Mouse (Mus musculus) thymus, postnatal 14 days (tissue): ENCODE results near the gene Cdhr5.

Experiments used
- DNase-seq: peaks from one replicate; pipeline ENCODE4 v3.0.0; 2021

Gene Cdhr5

GRCm38 (mm10) chr7:141276546-141276945 is at the start of gene Cdhr5:
Gene Cdhr5 (minus strand): TSS chr7:141276786.
- no peak for DNase-seq

DNA sequence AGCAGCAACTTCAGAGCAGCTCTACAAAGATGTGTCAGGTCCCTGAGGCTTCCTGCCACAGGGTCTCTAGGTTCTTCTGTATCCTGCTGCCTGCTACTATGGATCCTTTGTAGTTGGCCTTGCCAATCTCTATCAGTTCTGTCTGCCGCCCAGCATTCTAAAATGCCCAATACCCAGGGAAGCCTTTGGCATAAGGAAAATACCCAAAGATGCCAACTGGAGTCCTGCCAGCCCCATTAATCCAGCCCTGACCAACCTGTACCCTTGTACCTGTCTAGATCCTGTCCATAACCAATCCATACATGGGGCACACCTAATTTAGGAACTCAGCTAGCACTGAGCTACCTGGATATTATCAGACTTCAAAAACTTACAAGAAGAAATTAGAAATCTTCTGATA is 48.1 kb upstream of the Cdhr5 start:
- DNase-seq, result no peak

- no peak for DNase-seq
Observed at GRCm38 (mm10) chr7:141319446-141319845, 42.9 kb upstream of the Cdhr5 start.

DNA sequence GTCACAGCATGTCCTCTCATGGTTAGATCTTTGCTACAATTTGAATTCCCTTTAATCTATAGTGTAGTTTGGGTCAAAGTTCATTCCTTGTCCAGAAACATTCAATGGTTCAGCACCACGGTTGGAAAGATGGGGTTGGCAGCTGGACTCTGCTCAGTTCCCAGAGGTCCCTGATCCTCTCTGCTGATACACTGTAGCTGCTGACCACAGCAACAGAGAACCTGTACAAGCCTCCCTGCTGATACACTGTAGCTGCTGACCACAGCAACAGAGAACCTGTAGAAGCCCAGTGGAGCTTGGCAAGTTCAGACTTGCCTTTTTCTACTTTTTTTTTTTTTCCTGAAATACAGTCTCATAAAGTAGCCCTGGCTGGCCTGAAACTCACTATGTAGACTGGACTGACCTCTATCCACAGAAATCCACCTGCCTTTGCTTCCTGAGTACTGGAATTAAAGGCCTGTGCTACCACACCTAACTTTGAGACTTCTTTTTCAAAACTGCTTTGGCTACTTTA is 41.1 kb upstream of the Cdhr5 start:
- no peak for DNase-seq

GRCm38 (mm10) chr7:141315974-141316373 is 39.4 kb upstream of the Cdhr5 start:
- DNase-seq, result peak; percentile 74

DNA sequence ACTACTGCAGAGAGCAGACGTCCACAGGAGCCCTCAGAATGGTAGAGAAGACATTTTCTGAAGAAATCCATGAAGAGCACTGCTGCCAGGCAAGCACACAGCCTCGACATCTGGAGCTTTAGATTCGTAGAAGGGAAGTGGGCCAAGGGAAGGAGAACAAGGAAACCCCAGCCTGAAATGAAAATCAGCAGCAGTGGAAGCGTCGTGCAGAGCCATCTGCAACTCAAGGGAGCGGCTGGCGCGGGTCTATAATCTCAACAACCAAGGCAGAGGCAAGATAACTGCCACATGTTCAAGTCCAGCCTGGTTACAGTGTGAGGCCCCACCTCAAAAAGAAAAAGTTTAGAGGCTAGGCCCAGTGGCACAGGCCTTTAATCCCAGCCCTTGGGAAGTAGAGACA is 38.5 kb upstream of the Cdhr5 start:
- DNase-seq, result no peak

- no peak for DNase-seq
Observed at GRCm38 (mm10) chr7:141314416-141314815, 37.8 kb upstream of the Cdhr5 start.

DNA sequence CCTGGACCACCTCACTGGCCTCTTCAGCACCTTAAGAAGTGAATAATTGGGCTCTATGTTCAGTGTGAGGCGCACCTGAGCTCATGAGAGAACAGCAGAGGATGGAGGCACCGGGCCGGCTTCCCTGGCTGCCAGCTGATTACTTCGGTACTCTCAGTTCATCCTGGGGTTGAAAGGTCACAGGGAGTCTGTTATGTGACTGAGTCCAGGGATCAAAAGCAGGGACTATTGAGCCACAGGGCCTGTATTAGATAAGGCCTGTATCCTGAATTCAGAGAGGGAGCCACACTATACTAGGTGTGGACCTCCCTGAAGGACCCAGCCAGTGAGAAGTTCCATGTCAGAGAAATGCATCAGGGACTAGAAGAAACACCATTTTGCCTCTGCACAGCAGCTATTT is 28.0 kb upstream of the Cdhr5 start:
- DNase-seq, result no peak

DNA sequence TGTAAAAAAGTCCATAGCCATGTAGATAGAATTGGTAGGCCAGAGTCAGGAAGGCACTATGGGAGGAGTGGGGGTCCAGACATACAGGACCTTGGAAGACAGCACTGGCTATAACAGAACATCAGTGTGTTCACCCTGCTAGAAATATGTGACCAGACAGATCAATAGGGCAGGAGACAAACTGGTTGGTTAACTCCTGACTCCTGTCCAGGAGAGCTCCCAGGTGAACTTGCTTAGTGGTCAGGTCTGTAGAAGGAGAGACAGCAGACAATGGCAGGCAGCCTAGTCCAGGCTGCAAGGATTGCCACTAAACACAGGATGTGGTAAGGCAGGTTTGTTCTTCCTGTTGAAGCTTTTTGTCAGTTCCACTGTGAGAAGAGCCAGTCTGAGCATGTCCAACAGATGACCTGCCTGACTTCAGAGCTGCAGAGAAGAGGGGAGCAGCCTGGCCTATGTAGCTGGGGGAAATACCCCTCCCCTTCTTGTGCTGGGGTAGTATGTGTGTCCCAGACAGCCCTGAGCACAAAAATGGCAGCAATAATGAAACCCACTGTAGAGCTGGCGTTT is 26.2 kb upstream of the Cdhr5 start:
- peak; percentile 49 for DNase-seq

GRCm38 (mm10) chr7:141301386-141301785 is 24.8 kb upstream of the Cdhr5 start:
- no peak for DNase-seq

- no peak for DNase-seq
Observed at GRCm38 (mm10) chr7:141299175-141299574, 22.6 kb upstream of the Cdhr5 start.

DNA sequence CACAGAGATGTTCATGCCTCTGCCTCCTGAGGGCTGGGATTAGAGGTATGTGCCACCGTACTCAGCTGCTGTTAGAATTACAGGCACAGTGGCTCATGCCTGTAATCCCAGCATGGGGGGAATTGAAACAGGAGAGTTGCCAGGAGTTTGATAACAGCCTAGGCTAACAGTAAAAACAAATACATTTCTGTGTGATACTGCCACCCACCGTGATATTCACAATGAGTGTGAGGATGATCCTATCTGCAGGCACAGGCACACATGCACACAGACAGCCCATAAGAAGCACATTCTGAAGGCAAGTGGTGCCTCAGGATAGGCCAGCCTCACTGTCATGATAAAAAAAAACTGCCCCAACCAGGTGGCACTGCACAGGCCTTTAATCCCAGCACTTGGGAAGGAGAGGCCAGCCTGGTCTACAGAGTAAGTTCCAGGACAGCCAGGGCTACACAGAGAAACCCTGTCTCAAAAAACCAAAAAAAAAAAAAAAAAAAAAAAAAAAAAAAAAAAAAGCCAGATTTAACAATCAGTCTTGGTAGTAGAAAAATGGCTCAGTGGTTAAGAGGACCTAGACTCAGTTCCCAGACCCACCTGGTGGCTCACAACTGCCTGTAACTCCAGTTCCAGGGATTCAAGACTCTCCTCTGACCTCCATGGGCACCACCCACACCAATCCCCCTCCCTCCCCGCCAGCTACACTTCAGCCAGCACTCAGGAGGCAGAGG is 21.5 kb upstream of the Cdhr5 start:
- no peak for DNase-seq

DNA sequence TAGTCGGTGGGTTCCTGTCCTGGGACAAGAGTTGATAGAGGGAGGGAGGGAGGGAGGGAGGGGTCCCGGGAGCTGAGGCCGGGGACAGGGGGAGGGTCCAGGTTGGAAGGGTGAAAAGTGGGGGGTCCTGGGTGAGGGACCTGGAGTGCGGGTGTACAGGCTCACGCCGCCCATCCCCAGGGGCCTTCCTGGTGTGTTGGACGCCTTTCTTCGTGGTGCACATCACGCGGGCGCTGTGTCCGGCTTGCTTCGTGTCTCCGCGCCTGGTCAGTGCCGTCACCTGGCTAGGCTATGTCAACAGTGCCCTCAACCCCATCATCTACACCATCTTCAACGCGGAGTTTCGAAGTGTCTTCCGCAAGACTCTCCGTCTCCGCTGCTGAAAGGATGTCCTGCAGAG is 17.9 kb upstream of the Cdhr5 start:
- no peak for DNase-seq

DNA sequence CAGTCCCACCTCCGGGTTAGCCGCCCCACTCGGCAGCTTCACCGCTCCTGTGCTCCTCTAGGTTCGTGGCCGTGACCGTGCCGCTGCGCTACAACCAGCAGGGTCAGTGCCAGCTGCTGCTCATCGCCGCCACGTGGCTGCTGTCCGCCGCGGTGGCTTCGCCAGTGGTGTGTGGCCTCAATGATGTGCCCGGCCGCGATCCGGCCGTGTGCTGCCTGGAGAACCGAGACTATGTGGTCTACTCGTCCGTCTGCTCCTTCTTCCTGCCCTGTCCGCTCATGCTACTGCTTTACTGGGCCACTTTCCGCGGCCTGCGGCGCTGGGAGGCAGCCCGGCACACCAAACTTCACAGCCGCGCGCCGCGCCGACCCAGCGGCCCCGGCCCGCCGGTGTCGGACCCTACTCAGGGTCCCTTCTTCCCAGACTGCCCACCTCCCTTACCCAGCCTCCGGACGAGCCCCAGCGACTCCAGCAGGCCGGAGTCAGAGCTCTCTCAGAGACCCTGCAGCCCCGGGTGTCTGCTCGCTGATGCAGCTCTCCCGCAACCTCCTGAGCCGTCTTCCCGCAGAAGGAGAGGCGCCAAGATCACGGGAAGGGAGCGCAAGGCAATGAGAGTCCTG is 17.4 kb upstream of the Cdhr5 start:
- no peak for DNase-seq

GRCm38 (mm10) chr7:141292583-141293388 is 16.2 kb upstream of the Cdhr5 start:
- no peak for DNase-seq

DNA sequence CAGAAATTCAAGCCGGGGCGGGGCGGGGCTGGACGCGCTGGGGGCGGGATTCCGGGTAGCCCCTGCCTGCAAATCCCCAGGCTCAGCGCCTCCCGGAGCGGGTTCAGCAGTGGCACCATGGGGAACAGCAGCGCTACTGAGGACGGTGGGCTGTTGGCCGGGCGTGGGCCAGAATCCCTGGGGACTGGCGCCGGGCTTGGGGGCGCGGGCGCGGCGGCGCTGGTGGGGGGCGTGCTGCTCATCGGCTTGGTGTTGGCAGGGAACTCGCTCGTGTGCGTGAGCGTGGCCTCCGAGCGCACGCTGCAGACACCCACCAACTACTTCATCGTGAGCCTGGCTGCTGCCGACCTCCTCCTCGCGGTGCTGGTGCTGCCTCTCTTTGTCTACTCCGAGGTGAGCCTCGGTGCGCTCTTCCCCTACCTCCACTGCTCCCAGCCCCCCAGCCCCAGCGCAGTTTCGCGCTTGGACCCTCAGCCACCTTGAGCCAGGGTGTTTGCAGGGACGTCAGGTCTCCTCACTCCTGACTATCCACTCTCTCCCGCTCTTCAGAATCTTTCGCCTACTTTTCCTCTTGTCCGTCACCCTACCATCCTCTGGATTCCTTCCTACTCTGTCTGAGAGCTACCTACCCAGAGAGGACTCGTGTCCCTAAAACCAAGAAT is 15.5 kb upstream of the Cdhr5 start, which contains the start of gene Drd4:
Gene Drd4, plus strand, starts transcription at position 86 of the 662 bp plus-strand sequence.
- DNase-seq, result no peak

GRCm38 (mm10) chr7:141288042-141288441 is 11.5 kb upstream of the Cdhr5 start:
- DNase-seq, result no peak

DNA sequence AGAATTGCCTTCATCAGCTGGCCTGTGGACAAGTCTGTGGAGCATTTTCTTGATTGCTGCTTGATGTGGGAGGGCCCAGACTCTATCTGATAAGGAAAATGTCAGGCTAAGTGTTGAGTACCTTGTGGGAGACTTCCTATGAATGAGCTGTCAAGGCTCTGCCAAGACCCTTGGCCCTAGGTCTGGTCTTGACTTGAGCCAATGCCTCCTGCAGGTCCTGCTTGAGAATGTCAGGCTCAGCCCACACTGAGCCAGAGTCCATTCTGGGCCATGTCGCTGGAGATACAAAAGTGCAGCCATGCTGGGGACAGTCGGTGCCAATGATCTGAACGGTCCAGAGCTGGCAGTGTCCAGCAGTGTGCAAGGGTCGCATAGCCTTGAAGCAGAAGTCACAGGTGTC is 6.2 kb upstream of the Cdhr5 start:
- no peak for DNase-seq

GRCm38 (mm10) chr7:141281442-141281841 is 4.9 kb upstream of the Cdhr5 start:
- DNase-seq, result no peak

DNA sequence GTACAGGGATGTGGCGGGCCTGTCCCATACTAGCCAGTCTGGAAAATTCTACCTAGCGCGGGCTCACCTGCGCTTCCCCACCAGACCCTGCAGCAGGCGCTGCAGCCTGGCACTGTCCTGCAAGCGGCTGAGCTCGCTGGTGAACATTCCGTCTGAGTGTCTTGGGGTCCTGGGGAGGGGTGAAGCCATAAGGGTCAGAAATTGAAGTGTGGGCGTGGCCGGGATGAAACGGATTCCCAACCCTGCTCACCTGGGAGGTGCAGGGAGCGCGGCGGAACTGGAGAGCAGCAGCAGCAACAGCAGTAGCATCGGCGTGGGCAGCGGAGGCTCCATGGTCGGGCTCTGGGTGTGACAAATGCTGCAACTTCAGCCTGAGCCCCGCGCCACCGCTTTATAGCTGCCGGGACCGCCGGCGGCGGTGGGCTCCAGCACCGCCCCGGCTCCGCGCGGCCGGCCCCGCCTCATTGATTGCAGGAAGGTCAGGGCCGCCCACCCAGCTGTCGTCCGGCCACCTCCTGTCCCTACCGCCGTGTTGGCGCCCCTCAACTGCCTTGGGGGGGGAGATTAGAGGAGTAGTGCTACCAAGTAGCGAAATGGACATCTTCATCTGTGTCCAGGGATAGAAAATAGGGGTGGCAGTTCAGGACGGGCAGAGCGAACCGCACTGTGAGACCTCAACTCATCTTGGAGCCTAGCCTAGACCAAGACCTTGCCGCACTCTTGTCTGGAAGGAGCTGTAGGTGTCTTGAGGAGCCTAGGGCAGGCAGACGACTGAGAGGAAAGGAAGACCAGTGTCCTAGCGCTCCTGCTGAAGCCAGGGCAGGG is 2.4 kb upstream of the Cdhr5 start, which contains the start of gene Sct:
Gene Sct, minus strand, starts transcription at position 368 of the 825 bp plus-strand sequence.
- DNase-seq, result no peak
